ENCODE assay signal across 13 mouse cellular contexts in the genomic region with DNA sequence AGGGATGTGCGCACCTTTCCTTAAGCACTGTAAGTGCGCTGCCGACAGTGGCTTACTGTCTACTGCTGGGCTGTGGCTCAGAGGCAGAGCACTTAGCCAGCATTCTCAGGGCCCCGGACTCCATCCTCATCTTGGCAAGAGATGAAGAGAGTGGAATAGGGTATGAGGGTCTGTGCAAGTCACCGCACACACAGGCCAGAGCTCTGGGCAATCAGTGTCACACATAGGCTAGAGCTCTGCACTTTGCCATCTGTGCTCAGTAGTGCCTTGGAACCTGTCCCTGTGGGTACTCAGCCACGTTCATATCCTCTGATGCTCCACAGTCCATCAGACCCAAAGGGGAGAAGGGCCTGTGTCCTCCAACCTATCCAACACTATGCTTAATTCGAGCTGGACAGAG. TPM values are rescaled to one million over a fixed set of nuclear protein-coding genes. Genes with fewer than 3 reads are reported as not detected.
"Had no signal": no experiment of that assay in that cellular context is flagged by ENCODE, and none has a peak within 500 bp of the region (broad histone marks: within the 10 kb centered on the region; RNA-seq: fewer than 3 reads in every experiment).

No protein-coding gene starts in this region.

- DNase-seq: left cerebral cortex, postnatal 4 days; lung, adult 18-20 months; retina, postnatal 1 day; right cerebral cortex, postnatal 4 days; spleen, adult 18-20 months; thymus, adult 18-20 months; thymus, postnatal 14 days had no signal

- H3K4me3 ChIP-seq: limb, embryonic 13.5 days; midbrain, embryonic 12.5 days; neural tube, embryonic 13.5 days had no signal

- H3K27ac ChIP-seq: limb, embryonic 13.5 days; liver, embryonic 14.5 days; midbrain, embryonic 12.5 days; neural tube, embryonic 13.5 days had no signal

- H3K9me3 ChIP-seq: limb, embryonic 13.5 days; midbrain, embryonic 12.5 days; neural tube, embryonic 13.5 days had no signal

- H3K9ac ChIP-seq: limb, embryonic 13.5 days; liver, embryonic 14.5 days; midbrain, embryonic 12.5 days; neural tube, embryonic 13.5 days had no signal

- ATAC-seq: midbrain, embryonic 16.5 days had no signal

- H3K27me3 ChIP-seq: limb, embryonic 13.5 days; midbrain, embryonic 12.5 days; neural tube, embryonic 13.5 days had no signal

- H3K4me2 ChIP-seq: limb, embryonic 13.5 days; midbrain, embryonic 12.5 days; neural tube, embryonic 13.5 days had no signal

RNA-seq across cellular contexts. Expression of a gene that starts 26.5 kb away (rescaled TPM):
- total RNA-seq: megakaryocyte-erythroid progenitor cell, adult 5-6 weeks had no signal
